Mouse (Mus musculus) kidney, postnatal 0 days (tissue): ENCODE measurements around the gene Esyt2. TPM values are rescaled to one million over a fixed set of nuclear protein-coding genes. Genes with fewer than 3 reads are reported as not detected.

ENCODE experiments used
- ATAC-seq: fragments of 200-750 bp; cut with Nextera tagmentation; replicated peaks from 2 replicates; pipeline ENCODE4 v1.8.0; 2017; ENCODE audit warnings: low read depth, moderate number of reproducible peaks, moderate TSS enrichment, moderate library complexity; ENCODE audit not compliant: low FRiP score
- DNase-seq: peaks from one replicate; pipeline ENCODE4 v3.0.0-alpha.2; 2016; ENCODE audit warnings: low spot score
- H3K27ac ChIP-seq: fragments of 300-500 bp; sonication (generic); 2 replicates; pipeline ENCODE4 v1.5.1; 2014; ENCODE audit warnings: mild to moderate bottlenecking
- H3K27me3 ChIP-seq: fragments of 300-500 bp; sonication (generic); 2 replicates; pipeline ENCODE4 v1.6.1; 2014; ENCODE audit warnings: low read length, mixed read lengths; ENCODE audit not compliant: insufficient read depth
- H3K36me3 ChIP-seq: fragments of 300-500 bp; sonication (generic); 2 replicates; pipeline ENCODE4 v1.6.1; 2014; ENCODE audit warnings: low read length, mixed read lengths; ENCODE audit not compliant: insufficient read depth
- H3K4me1 ChIP-seq: fragments of 300-500 bp; sonication (generic); replicated peaks from 2 replicates; pipeline ENCODE4 v1.6.1; 2014; ENCODE audit warnings: antibody characterized with exemption, low read length, mixed read lengths; ENCODE audit not compliant: insufficient read depth
- H3K4me2 ChIP-seq: fragments of 300-500 bp; sonication (generic); 2 replicates; pipeline ENCODE4 v1.6.1; 2014; ENCODE audit warnings: mild to moderate bottlenecking, low read length, moderate library complexity, mixed read lengths
- H3K4me3 ChIP-seq: fragments of 300-500 bp; sonication (generic); replicated peaks from 2 replicates; pipeline ENCODE4 v1.5.1; 2014; ENCODE audit warnings: low read depth, low read length
- H3K9ac ChIP-seq: fragments of 300-500 bp; sonication (generic); 2 replicates; pipeline ENCODE4 v1.6.1; 2014; ENCODE audit warnings: low read depth, low read length
- H3K9me3 ChIP-seq: fragments of 300-500 bp; sonication (generic); replicated peaks from 2 replicates; pipeline ENCODE4 v1.6.1; 2016; ENCODE audit warnings: low read length, inconsistent platforms, mixed read lengths
- CTCF ChIP-seq: IDR thresholded peaks from 2 replicates; pipeline ENCODE4 v1.5.1; 2016; ENCODE audit warnings: antibody characterized with exemption, low read depth, mild to moderate bottlenecking, moderate library complexity
- WGBS: fragments of 180-500 bp; shearing (Covaris S2); extraction: QIAGEN DNeasy Blood & Tissue Kit; methylation state at CpG from one replicate; pipeline ENCODE4 v1.1.7; 2014; 5-methylcytosine and 5-hydroxymethylcytosine counted together
- polyA plus RNA-seq: library from polyadenylated mRNA; unstranded; fragments of >200 nt; fragmentation: Nextera tagmentation; extraction: Ambion mirVana; gene quantifications from 2 replicates; pipeline ENCODE4 v1.2.1, GENCODE M21; 2015

The Esyt2 gene
- polyA plus RNA-seq, 1 experiment from 2014 or later, result 13.9 TPM

DNA sequence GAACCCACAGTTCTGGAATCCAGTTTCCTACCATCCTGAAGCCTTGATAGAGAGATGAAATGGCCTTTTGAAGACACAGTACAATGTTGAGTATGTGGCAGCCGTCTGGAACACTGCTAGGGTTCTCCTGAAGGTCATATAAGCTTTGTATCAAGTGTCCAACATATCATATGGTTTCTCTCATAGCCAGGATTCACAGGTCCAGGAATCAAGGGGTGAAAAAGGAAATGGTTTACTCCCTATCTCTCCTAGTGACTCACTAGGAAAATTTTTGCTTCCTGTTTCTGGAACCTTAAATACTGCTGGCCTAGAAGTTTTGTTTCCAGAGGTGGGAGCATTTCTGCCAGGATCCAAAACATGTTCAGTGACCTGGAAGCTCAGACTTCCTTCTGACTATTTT lies 108.9 kb downstream of the Esyt2 start:
- DNase-seq, result no peak
- no peak for TF ChIP-seq CTCF
- no peak overlapping the region for H3K9ac ChIP-seq
- no peak overlapping the region for H3K4me2 ChIP-seq
- no peak for ATAC-seq
- H3K4me1 ChIP-seq, result no peaks in the 10 kb centered on the region
- WGBS, result 13% methylated on average over 1 of the region's 1 CpGs
- no peak overlapping the region for H3K4me3 ChIP-seq
- no peaks in the 10 kb centered on the region for H3K36me3 ChIP-seq
- no peak overlapping the region for H3K27ac ChIP-seq
- H3K27me3 ChIP-seq, result no peaks in the 10 kb centered on the region
- no peaks in the 10 kb centered on the region for H3K9me3 ChIP-seq

- Histone ChIP-seq H3K4me2 (no peak overlapping the region), H3K4me3 (no peak overlapping the region), H3K27me3 (no peaks in the 10 kb centered on the region), H3K9me3 (no peaks in the 10 kb centered on the region), H3K27ac (no peak overlapping the region), H3K4me1 (no peaks in the 10 kb centered on the region), H3K9ac (no peak overlapping the region), H3K36me3 (no peaks in the 10 kb centered on the region)
- no peak for ATAC-seq
- 72% methylated on average over 2 of the region's 2 CpGs for WGBS
- peak; percentile 5; the same call in 1 of the 2 replicates for TF ChIP-seq CTCF
- DNase-seq, result no peak
Measured at GRCm38 (mm10) chr12:116394327-116394726, 113.3 kb downstream of the Esyt2 start.

DNA sequence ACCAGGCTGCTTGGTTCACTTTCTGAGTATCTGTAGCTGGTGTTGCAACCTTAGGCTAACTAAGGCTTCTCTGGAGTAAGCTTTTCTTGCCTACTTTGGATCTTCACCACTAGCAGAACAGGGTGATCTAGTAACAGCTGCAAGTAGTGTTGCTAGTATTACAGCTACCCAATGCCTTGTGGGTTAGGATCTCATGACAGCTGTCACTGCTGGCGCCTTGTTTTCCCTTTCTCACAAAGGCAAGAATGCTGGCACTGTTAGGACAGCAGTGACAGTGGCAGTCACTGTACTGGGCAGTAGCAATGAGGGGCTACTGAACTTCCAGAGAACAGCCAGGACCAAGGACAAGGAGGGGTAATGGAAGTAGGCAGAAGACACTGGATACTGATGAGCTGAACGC lies 114.3 kb downstream of the Esyt2 start:
- H3K27me3 ChIP-seq, result no peaks in the 10 kb centered on the region
- no peak for ATAC-seq
- 87% methylated on average over 2 of the region's 2 CpGs for WGBS

DNA sequence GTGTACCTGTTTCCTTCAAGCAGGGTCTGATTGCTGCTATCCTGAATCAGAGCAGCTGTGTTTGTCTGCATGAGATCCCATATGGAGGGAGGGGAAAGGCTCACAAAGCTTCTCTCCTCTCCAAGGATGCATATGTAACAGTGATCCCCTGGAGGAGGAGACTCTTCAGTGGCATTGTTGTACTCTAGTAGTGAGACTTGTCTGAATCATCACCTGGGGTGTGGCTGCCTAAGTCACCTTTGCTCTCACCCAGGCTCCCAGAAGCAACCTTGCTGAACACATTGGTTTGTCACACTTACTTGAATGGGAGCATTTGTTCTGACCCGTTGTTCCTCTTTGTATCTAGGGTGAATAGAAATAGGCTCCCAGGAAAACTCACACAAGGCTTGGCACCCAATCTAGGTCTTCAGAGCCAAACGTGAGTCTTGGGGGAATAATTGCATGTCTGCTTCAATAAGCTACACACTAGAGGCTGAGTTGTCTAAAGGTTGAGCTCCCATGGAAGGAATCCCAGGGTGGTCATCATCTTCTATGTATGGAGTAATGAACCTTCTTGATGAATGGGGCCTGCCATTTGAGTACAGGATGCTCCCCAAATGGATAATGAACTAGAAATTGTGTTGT lies 115.2 kb downstream of the Esyt2 start:
- Histone ChIP-seq H3K9ac (no peak overlapping the region), H3K27me3 (no peaks in the 10 kb centered on the region), H3K36me3 (no peaks in the 10 kb centered on the region), H3K4me1 (no peaks in the 10 kb centered on the region), H3K9me3 (no peaks in the 10 kb centered on the region), H3K4me3 (no peak overlapping the region), H3K27ac (no peak overlapping the region), H3K4me2 (no peak overlapping the region)
- TF ChIP-seq CTCF, result no peak
- WGBS, result 64% methylated on average over 2 of the region's 2 CpGs
- ATAC-seq, result no peak
- DNase-seq, result no peak

More for the DNA sequence above, 114.3 kb downstream of the Esyt2 start:
- H3K27ac ChIP-seq, result no peak overlapping the region
- H3K36me3 ChIP-seq, result no peaks in the 10 kb centered on the region
- H3K9ac ChIP-seq, result no peak overlapping the region
- no peak for DNase-seq
- no peak for TF ChIP-seq CTCF
- no peak overlapping the region for H3K4me3 ChIP-seq
- no peaks in the 10 kb centered on the region for H3K9me3 ChIP-seq
- H3K4me1 ChIP-seq, result no peaks in the 10 kb centered on the region
- no peak overlapping the region for H3K4me2 ChIP-seq

- Histone ChIP-seq H3K4me3 (peak overlapping the region; percentile 87; the same call in 1 of the 2 replicates), H3K27me3 (no peaks in the 10 kb centered on the region), H3K4me1 (no peaks in the 10 kb centered on the region), H3K9ac (no peak overlapping the region), H3K4me2 (peak overlapping the region; percentile 58; the same call in 1 of the 2 replicates), H3K36me3 (0 out of 2 replicates have a peak, but pooled peaks cover 4% of the 10 kb centered on the region), H3K27ac (no peak overlapping the region), H3K9me3 (0 out of 2 replicates have a peak, but pooled peaks cover 6% of the 10 kb centered on the region)
- 97% methylated on average over 18 of the region's 18 CpGs for WGBS
- no peak for TF ChIP-seq CTCF
- DNase-seq, result no peak
- no peak for ATAC-seq
Measured at GRCm38 (mm10) chr12:116404012-116404679, 123.2 kb downstream of the Esyt2 start.

DNA sequence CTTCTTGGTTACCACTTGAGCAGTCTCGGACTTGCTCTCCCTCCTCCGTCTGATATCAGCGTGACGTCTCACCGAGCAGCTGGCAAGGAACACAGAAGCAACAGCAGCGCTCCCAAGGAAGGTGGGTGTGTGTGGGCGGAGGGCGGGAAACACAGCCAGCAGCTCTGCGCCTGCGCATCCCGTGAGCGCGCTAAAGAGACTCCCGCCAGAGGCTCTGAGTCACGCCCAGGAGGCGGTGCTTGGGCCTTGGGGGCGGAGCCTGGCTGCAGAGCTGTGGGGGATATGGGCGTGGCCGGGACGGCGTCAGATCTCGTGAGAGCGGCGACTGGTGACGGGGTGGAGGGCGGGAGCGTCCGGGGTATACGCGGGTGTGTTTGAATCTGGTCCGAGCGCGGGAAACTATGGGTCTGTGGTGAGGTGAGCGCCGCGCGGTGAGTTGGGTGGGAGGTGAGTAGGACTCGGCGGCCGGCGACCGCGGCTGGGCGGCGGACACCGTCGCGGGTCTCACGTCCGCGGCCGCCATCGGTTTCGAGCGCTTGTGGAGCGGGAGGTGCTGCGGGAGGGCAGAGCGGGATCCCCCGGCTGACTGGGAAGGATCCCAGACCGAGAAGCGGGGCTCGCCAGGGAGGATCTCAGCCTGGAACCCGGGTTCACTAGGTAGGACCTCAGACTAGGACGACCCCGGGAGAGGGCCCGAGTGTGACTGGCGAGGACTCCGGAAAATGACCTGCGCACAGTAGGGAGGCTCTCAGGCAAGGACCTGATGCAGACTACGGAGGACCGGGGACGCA lies 124.2 kb downstream of the Esyt2 start, which contains the start of gene Ncapg2:
Ncapg2 (plus strand) TSS at position 358 of the 791 bp plus-strand sequence.
- H3K9me3 ChIP-seq, result 0 out of 2 replicates have a peak, but pooled peaks cover 6% of the 10 kb centered on the region
- DNase-seq (peak; percentile 98), ATAC-seq (peak; percentile 99)
- H3K36me3 ChIP-seq, result 0 out of 2 replicates have a peak, but pooled peaks cover 8% of the 10 kb centered on the region
- under 1% methylated on average over 61 of the region's 72 CpGs for WGBS
- H3K27ac ChIP-seq, result peak within 1 kb of the TSS; percentile 19; the same call in 1 of the 2 replicates
- H3K4me2 ChIP-seq, result peak within 1 kb of the TSS; percentile 90
- H3K27me3 ChIP-seq, result no peaks in the 10 kb centered on the region
- H3K4me3 ChIP-seq, result peak within 1 kb of the TSS; percentile 87
- H3K9ac ChIP-seq, result peak within 1 kb of the TSS; percentile 75
- no peaks in the 10 kb centered on the region for H3K4me1 ChIP-seq
- TF ChIP-seq CTCF, result peak; percentile 15; the same call in 1 of the 2 replicates
